Comparison of ENCODE assay signal across 9 mouse cellular contexts in the genomic region with DNA sequence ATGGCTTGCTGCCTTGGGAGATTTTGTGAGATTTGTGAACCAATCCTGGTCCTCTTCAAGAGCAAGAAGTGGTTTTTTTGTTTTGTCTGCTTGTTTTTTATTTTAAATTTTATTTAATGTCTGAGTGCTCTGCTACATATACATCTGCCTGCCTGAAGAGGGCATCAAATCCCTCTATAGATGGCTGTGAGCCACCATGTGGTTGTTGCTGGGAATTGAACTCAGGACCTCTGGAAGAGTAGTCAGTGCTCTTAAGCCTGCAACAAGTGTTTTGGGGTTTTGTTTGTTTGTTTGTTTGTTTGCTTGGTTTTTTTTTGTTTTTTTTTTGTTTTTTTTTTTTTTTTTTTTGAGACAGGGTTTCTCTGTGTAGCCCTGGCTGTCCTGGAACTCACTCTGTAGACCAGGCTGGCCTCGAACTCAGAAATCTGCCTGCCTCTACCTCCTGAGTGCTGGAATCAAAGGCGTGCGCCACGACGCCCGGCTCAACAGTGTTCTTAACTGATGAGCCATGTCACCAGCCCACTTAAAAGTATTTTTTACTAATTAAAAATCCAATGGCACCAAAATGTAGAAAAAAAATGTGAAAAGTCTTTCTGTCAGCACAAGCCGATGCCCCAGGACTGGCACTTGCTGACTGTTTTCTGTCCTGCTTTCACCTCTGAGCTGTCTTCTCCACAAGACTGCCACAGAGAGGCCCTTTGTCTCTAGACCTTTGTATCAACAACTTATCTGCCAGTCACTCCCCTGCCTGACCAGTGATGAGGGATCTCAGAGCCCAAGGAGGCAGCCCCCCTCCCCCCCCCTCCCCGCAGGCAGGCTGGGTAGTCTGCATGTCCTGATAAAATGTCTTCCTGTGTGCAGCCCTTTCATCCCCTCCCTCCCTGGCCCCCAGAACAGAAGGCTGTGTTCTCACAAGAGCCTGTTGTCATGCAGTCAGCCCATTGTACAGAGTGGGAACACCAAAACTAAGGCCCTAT. TPM values are rescaled to one million over a fixed set of nuclear protein-coding genes. Genes with fewer than 3 reads are reported as not detected.
DNase-seq lines count a peak whose midpoint lies in the region; ATAC-seq lines count a peak whose summit lies in the region.
"Had no signal": no experiment of that assay in that cellular context is flagged by ENCODE, and none has a peak within 500 bp of the region (broad histone marks: within the 10 kb centered on the region; RNA-seq: fewer than 3 reads in every experiment).

No protein-coding gene starts in this region.

- no peak overlapping the region for H3K4me3 ChIP-seq in liver, embryonic 13.5 days (replicated peaks)

- peak overlapping the region; percentile 39; the same call in 1 of the 2 replicates for H3K9ac ChIP-seq in liver, embryonic 13.5 days

- DNase-seq in lung, postnatal 36 days = peak; percentile 28
- DNase-seq in lung, adult 18-20 months = no peak
- peak; percentile 83 for DNase-seq in ZHBTc4 (ENCODE audit: low read depth, low spot score)
- DNase-seq in liver, embryonic 13.5 days = peak; percentile 46
- peak; percentile 68 for DNase-seq in splenic B cell, adult 2 months (ENCODE audit: low read depth, low spot score)
- DNase-seq in cerebellum, adult 8-10 months = no peak
- no peak for DNase-seq in kidney, adult 11 months
- DNase-seq in layer of hippocampus, adult 8-10 months (ENCODE audit: low spot score in 2 of 2) = no peak

- ATAC-seq in liver, embryonic 13.5 days (ENCODE audit: low read depth) = peak; percentile 87

- peaks cover 30% of the 10 kb centered on the region for H3K27me3 ChIP-seq in liver, embryonic 13.5 days
- H3K27me3 ChIP-seq in splenic B cell, adult 2 months (ENCODE audit: control insufficient read depth, insufficient read depth, low read length, poor library complexity, severe bottlenecking) = peaks cover 3% of the 10 kb centered on the region; the same call in 1 of the 2 replicates

- WGBS in liver, embryonic 13.5 days (ENCODE audit: insufficient replicate concordance) = 22% methylated on average over 8 of the region's 8 CpGs

- H3K36me3 ChIP-seq in liver, embryonic 13.5 days = no peaks in the 10 kb centered on the region
- no peaks in the 10 kb centered on the region for H3K36me3 ChIP-seq in splenic B cell, adult 2 months (ENCODE audit: control insufficient read depth, insufficient read depth, low read length, poor library complexity, severe bottlenecking)

- H3K27ac ChIP-seq in liver, embryonic 13.5 days = peak overlapping the region; percentile 73

- H3K4me2 ChIP-seq in liver, embryonic 13.5 days = peak overlapping the region; percentile 34

- peaks cover 50% of the 10 kb centered on the region for H3K4me1 ChIP-seq in liver, embryonic 13.5 days (replicated peaks)

- H3K9me3 ChIP-seq in liver, embryonic 13.5 days (replicated peaks) = no peaks in the 10 kb centered on the region

RNA-seq across cellular contexts. Expression of a gene that starts 5.0 kb away (rescaled TPM):
- polyA plus RNA-seq in liver, embryonic 13.5 days (2015; fragmentation: Nextera tagmentation; extraction: Ambion mirVana) = 1.4 and 1.9 TPM in 2 replicates
- 100 to 1,000 TPM; 265 to 291 (median 279) TPM for total RNA-seq in layer of hippocampus, adult 8-10 months (2022)

RNA-seq across cellular contexts. Expression of a gene that starts 7.1 kb away (rescaled TPM):
- 13.0 and 14.8 TPM in 2 replicates for polyA plus RNA-seq in liver, embryonic 13.5 days (2015; fragmentation: Nextera tagmentation; extraction: Ambion mirVana)
- total RNA-seq in layer of hippocampus, adult 8-10 months (2022) = 10 to 100 TPM; 48.1 to 59.4 (median 54.5) TPM

RNA-seq across cellular contexts. Expression of a gene that starts 9.3 kb away (rescaled TPM):
- polyA plus RNA-seq in liver, embryonic 13.5 days (2015; fragmentation: Nextera tagmentation; extraction: Ambion mirVana) = not detected in 2 replicates
- total RNA-seq in layer of hippocampus, adult 8-10 months (2022) = under 1 TPM in 1 of 4 experiments, not detected in 3; 0.08 TPM
- polyA plus RNA-seq: kidney, embryonic 16.5 days had no signal

RNA-seq across cellular contexts. Expression of a gene that starts 42.7 kb away (rescaled TPM):
- polyA plus RNA-seq in liver, embryonic 13.5 days (2015; fragmentation: Nextera tagmentation; extraction: Ambion mirVana) = 63.6 and 73.7 TPM in 2 replicates
- total RNA-seq in layer of hippocampus, adult 8-10 months (2022) = 100 to 1,000 TPM; 466 to 571 (median 498) TPM

Comparison
In these comparisons a context has a peak if more than half of its experiments do, and no peak if none do; other contexts are left out.
1. DNase-seq: peak in lung, postnatal 36 days (single experiment), ZHBTc4 (single experiment), liver, embryonic 13.5 days (single experiment) and splenic B cell, adult 2 months (single experiment); none in lung, adult 18-20 months (0 of 2), cerebellum, adult 8-10 months (single experiment), kidney, adult 11 months (single experiment) and layer of hippocampus, adult 8-10 months (0 of 2).